Mouse (Mus musculus) small intestine, adult 2 months (tissue): ENCODE results near the gene Meiob. TPM values are rescaled to one million over a fixed set of nuclear protein-coding genes. Genes with fewer than 3 reads are reported as not detected.

Experiments used
- H3K27ac ChIP-seq: fragments of 200-500 bp; 2 replicates; pipeline ENCODE4 v1.5.1; 2012; ENCODE audit warnings: low read depth, low read length, control low read depth, inconsistent platforms; ENCODE audit not compliant: insufficient read depth
- H3K27me3 ChIP-seq: fragments of 200-500 bp; 2 replicates; pipeline ENCODE4 v1.6.1; 2012; ENCODE audit warnings: mild to moderate bottlenecking, moderate library complexity, low read length, inconsistent platforms; ENCODE audit not compliant: control insufficient read depth, insufficient read depth
- H3K36me3 ChIP-seq: fragments of 200-500 bp; 2 replicates; pipeline ENCODE4 v1.6.1; 2012; ENCODE audit warnings: mild to moderate bottlenecking, low read length, control low read depth, inconsistent platforms; ENCODE audit not compliant: control insufficient read depth, insufficient read depth
- H3K4me1 ChIP-seq: fragments of 200-500 bp; 2 replicates; pipeline ENCODE4 v1.6.1; 2012; ENCODE audit warnings: low read length, inconsistent platforms, mixed read lengths; ENCODE audit not compliant: control insufficient read depth, insufficient read depth, insufficient read length
- H3K4me3 ChIP-seq: fragments of 200-500 bp; 2 replicates; pipeline ENCODE4 v1.5.1; 2012; ENCODE audit warnings: low read depth, mild to moderate bottlenecking, control low read depth, inconsistent platforms, low read length, moderate library complexity
- CTCF ChIP-seq: fragments of 200-500 bp; IDR thresholded peaks from 2 replicates; pipeline ENCODE4 v1.5.1; 2012; ENCODE audit warnings: low read depth, mild to moderate bottlenecking, control low read depth, inconsistent platforms, low read length, moderate library complexity, mixed read lengths; ENCODE audit not compliant: insufficient replicate concordance, insufficient read length; ENCODE audit errors: extremely low read depth
- POLR2A ChIP-seq: fragments of 200-500 bp; IDR thresholded peaks from 2 replicates; pipeline ENCODE4 v1.6.1; 2012; ENCODE audit warnings: low read depth, mild to moderate bottlenecking, control low read depth, inconsistent platforms, low read length, moderate library complexity
- WGBS: fragments of 180-500 bp; shearing (Covaris S2); methylation state at CpG from one replicate; pipeline ENCODE4 v1.1.7; 2018; 5-methylcytosine and 5-hydroxymethylcytosine counted together
- polyA plus RNA-seq: library from polyadenylated mRNA; depleted of rRNA; stranded (reverse); fragments of >200 nt; gene quantifications from 2 replicates; pipeline ENCODE4 v1.2.3, GENCODE M21; 2012

Gene Meiob
- polyA plus RNA-seq, 1 experiment, result not detected

GRCm38 (mm10) chr17:24775173-24775572, 28.9 kb upstream of the Meiob start:
- Histone ChIP-seq H3K36me3 (no peaks in the 10 kb centered on the region), H3K27me3 (no peaks in the 10 kb centered on the region), H3K4me1 (no peaks in the 10 kb centered on the region), H3K4me3 (no peak overlapping the region), H3K27ac (no peak overlapping the region)
- TF ChIP-seq CTCF (no peak), POLR2A (no peak)
- WGBS, result 53% methylated on average over 8 of the region's 8 CpGs

DNA sequence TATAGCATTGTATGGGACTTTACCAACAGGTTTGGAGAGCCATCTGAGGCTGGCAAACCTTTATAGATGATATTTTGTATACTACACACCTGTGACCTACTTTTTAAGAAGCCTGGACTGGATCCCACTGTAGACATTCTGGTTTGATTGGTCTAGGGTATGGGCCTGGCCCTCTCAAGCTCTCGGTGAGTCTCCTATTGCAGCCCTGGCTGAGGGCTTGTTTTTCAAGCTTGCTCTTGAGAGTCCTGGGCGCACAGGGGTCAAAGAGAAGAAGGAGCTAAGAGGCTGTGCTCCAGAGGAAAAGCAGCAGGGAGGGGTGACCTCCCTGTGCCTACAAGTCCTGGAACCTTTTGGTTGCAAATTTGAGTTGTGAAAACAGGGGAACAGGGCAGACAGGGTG, 27.0 kb upstream of the Meiob start:
- TF ChIP-seq CTCF (no peak), POLR2A (no peak)
- H3K27me3 ChIP-seq, result no peaks in the 10 kb centered on the region
- WGBS, result 66% methylated on average over 2 of the region's 2 CpGs
- no peaks in the 10 kb centered on the region for H3K36me3 ChIP-seq
- H3K4me1 ChIP-seq, result no peaks in the 10 kb centered on the region
- no peak overlapping the region for H3K4me3 ChIP-seq
- no peak overlapping the region for H3K27ac ChIP-seq

DNA sequence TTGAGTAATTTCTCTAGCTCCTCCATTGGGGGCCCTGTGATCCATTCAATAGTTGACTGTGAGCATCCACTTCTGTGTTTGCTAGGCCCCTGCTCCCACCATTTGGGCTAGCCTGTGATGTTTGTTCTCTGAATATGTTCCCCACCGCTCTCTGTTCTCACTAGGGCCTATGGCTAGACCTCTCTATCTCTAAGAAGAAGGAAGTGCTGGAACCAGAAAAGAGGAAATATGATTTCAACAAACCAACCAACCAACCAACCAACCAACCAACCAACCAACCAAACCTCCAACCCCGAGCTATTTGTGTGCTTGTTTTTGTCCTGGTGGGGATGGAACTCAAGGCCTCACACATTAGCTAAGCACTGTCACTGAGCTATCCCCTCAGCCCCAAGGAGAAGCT, 23.3 kb upstream of the Meiob start:
- TF ChIP-seq CTCF (no peak), POLR2A (no peak)
- whole genome bisulfite sequencing, result 77% methylated on average over 2 of the region's 2 CpGs

DNA sequence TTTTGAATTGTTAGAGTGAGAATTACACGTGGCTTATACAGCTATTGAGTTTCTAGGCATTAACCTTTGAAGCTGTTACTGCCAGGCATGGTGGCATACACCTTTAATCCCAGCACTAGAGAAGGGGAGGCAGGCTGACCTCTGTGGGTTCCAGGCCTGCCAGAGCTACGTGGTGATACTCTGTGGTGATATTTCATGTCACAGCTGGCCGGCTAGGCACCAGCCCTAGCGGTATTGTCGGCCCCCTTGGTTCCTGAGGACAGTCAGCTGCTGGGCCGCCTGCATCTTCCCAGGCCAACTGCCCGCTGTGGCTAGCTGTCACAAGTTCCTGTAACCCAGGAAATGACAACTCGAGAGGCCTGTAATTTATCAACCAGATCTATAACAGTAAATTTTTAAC, 11.9 kb upstream of the Meiob start:
- Histone ChIP-seq H3K36me3 (no peaks in the 10 kb centered on the region), H3K4me3 (no peak overlapping the region), H3K27me3 (no peaks in the 10 kb centered on the region), H3K27ac (no peak overlapping the region), H3K4me1 (no peaks in the 10 kb centered on the region)
- WGBS, result 48% methylated on average over 8 of the region's 8 CpGs
- TF ChIP-seq CTCF, result no peak
- no peak for TF ChIP-seq POLR2A

More for the DNA sequence above, 23.3 kb upstream of the Meiob start:
- no peaks in the 10 kb centered on the region for H3K27me3 ChIP-seq
- H3K27ac ChIP-seq, result no peak overlapping the region
- no peaks in the 10 kb centered on the region for H3K4me1 ChIP-seq
- no peaks in the 10 kb centered on the region for H3K36me3 ChIP-seq
- no peak overlapping the region for H3K4me3 ChIP-seq

DNA sequence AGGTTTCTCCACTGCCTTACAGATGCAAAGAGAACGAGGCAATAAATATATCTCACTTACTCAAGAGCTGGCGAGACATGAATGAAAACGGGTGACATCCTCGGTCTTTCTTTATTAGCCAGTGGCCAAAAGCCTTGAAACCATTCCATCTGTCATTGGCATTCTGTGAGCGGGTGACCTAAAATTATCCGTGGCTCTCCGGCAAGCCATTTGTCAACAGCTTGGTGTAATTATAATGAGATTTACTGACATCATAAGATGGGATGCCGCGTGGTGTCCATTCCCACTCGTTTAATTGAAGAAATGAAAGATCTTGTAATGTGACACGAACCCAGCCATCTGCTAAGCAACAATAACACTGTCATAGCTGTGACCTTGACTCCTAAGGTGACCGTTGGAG, 9.3 kb upstream of the Meiob start:
- no peak overlapping the region for H3K4me3 ChIP-seq
- H3K36me3 ChIP-seq, result no peaks in the 10 kb centered on the region
- WGBS, result 78% methylated on average over 12 of the region's 12 CpGs
- 0 out of 2 replicates have a peak, but pooled peaks cover 4% of the 10 kb centered on the region for H3K27me3 ChIP-seq
- no peak for TF ChIP-seq CTCF
- TF ChIP-seq POLR2A, result no peak
- H3K27ac ChIP-seq, result no peak overlapping the region
- H3K4me1 ChIP-seq, result 0 out of 2 replicates have a peak, but pooled peaks cover 2% of the 10 kb centered on the region

GRCm38 (mm10) chr17:24796969-24797368, 7.1 kb upstream of the Meiob start:
- Histone ChIP-seq H3K27ac (no peak overlapping the region), H3K27me3 (0 out of 2 replicates have a peak, but pooled peaks cover 4% of the 10 kb centered on the region), H3K36me3 (no peaks in the 10 kb centered on the region), H3K4me3 (no peak overlapping the region), H3K4me1 (0 out of 2 replicates have a peak, but pooled peaks cover 2% of the 10 kb centered on the region)
- 35% methylated on average over 3 of the region's 3 CpGs for WGBS
- no peak for TF ChIP-seq POLR2A
- no peak for TF ChIP-seq CTCF

- H3K4me1 ChIP-seq, result 0 out of 2 replicates have a peak, but pooled peaks cover 2% of the 10 kb centered on the region
- H3K36me3 ChIP-seq, result no peaks in the 10 kb centered on the region
- H3K27ac ChIP-seq, result no peak overlapping the region
- TF ChIP-seq POLR2A (no peak), CTCF (no peak)
- H3K27me3 ChIP-seq, result 0 out of 2 replicates have a peak, but pooled peaks cover 4% of the 10 kb centered on the region
- 56% methylated on average over 9 of the region's 9 CpGs for WGBS
- no peak overlapping the region for H3K4me3 ChIP-seq
Observed at GRCm38 (mm10) chr17:24798229-24798628, 5.9 kb upstream of the Meiob start.

DNA sequence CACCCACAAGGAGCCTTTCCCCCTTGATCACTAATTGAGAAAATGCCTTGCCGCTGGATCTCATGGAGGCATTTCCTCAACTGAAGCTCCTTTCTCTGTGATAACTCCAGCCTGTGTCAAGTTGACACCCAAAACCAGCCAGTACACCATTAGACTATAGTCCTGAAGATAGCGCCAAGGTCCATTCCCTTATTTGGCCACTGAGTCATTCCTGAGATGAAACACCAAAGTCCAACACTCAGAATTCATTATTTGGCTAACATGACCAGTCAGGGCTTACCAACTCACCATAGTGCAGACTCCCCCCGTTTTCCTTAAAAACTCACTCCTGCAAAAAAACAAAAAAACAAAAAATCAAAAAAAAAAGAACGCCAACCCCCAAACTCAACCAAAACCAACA, 4.6 kb upstream of the Meiob start:
- Histone ChIP-seq H3K27ac (no peak overlapping the region), H3K4me3 (no peak overlapping the region), H3K27me3 (peaks cover 11% of the 10 kb centered on the region), H3K4me1 (peaks cover 2% of the 10 kb centered on the region; the same call in 1 of the 2 replicates), H3K36me3 (no peaks in the 10 kb centered on the region)
- WGBS, result 73% methylated on average over 4 of the region's 4 CpGs
- no peak for TF ChIP-seq POLR2A
- no peak for TF ChIP-seq CTCF
